Mouse (Mus musculus) urinary bladder, postnatal 14 days (tissue): ENCODE measurements around the gene Usp18.

Source experiments
- DNase-seq: peaks from one replicate; pipeline ENCODE4 v3.0.0; 2021; ENCODE audit warnings: low spot score

Usp18 gene

DNA sequence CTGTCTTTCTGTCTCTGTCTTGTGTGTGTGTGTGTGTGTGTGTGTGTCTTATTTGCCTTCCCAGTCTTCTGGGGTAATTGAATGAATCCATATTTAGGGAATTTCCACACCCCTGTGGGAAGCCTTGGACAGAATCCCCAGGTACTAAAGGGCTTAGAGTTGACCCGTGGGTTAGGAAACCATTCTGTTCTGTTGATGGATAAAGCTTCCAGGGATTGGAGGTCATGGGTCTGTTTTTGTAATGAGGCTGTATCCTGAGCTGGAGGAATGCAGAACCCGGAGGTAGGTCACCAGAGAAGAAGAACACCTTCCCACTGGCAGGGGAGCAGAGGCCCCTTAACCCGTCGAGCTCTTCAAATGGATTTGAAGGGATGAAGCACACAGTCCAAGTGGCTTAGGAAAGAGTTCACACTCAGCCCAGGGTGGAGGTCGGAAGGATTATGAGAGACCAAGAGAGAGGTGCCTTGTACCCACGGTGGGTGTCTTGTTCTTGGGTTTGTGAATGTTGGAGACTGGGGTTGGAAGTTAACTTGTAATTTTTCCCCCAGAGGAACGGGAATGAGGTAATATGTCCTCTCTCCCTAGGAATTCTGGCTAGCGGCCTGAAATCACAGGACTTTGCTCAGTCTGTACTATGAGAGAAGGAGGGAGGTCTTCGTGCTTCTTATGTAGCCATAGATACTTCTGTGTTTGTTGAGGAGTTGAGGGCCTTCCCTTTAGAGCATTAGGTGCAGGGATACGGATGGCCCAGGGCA is 57.9 kb downstream of the Usp18 start:
- no peak for DNase-seq

DNA sequence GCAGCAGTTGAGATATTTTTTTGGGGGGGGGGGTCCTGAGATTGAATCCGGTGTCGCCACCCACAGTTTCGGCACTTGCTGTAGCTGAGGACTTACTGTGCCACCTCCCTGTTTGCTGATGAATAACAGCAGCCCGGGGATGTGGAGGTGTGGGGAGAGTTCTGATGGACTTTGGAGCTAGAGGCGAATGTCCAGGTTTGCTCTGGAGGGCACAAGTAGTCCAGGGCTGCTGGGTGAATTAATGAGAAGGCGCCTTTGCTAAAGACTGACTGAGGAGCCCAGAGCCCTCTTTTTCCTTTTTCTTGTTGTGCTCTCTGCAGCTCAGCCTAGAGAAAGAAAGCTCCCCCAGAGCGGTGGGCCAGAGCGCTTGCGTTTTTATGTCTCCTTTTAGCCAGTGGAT is 58.9 kb downstream of the Usp18 start:
- no peak for DNase-seq

DNA sequence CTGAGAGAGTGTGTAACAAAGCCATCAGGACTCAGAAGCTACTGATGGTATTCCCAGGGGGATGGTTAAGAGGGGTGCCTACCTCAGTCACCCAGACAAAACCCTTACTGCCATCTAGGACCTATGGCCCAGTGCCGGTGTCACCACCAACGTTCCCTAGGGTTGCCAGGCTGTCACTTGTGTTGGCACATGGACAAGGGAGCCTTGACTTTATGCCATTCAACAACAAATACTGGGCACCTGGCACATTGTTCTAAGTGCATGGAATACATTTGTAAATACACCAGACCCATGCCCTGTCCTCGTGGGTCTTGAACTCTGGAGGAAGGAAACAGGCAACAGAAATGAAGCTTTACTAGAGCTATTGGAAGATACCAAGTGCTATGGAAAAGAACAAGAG is 59.9 kb downstream of the Usp18 start:
- DNase-seq, result no peak

- DNase-seq, result no peak
Observed at GRCm38 (mm10) chr6:121310984-121311383, 65.3 kb downstream of the Usp18 start.

- DNase-seq, result no peak
Observed at GRCm38 (mm10) chr6:121319099-121319498, 73.4 kb downstream of the Usp18 start.
